Mouse (Mus musculus) heart, embryonic 16.5 days (tissue): ENCODE results near the gene Rps18. TPM values are rescaled to one million over a fixed set of nuclear protein-coding genes. Genes with fewer than 3 reads are reported as not detected.

Experiments used
- ATAC-seq: fragments of 200-750 bp; cut with Nextera tagmentation; replicated peaks from 2 replicates; pipeline ENCODE4 v1.8.0; 2017; ENCODE audit warnings: moderate number of reproducible peaks; ENCODE audit not compliant: insufficient read depth, low FRiP score; ENCODE audit errors: extremely low read depth
- H3K27ac ChIP-seq: fragments of 300-500 bp; sonication (generic); 2 replicates; pipeline ENCODE4 v1.5.1; 2014; ENCODE audit warnings: mild to moderate bottlenecking, low read length, control low read depth, moderate library complexity
- H3K27me3 ChIP-seq: fragments of 300-500 bp; sonication (generic); 2 replicates; pipeline ENCODE4 v1.6.1; 2014; ENCODE audit warnings: low read length, mixed read lengths; ENCODE audit not compliant: control insufficient read depth, insufficient read depth
- H3K36me3 ChIP-seq: fragments of 300-500 bp; sonication (generic); 2 replicates; pipeline ENCODE4 v1.6.1; 2014; ENCODE audit not compliant: control insufficient read depth, insufficient read depth
- H3K4me1 ChIP-seq: fragments of 300-500 bp; sonication (generic); 2 replicates; pipeline ENCODE4 v1.6.1; 2014; ENCODE audit warnings: low read length, mixed read lengths; ENCODE audit not compliant: control insufficient read depth, insufficient read depth
- H3K4me2 ChIP-seq: fragments of 300-500 bp; sonication (generic); 2 replicates; pipeline ENCODE4 v1.6.1; 2014; ENCODE audit warnings: low read depth, mild to moderate bottlenecking, control low read depth, low read length
- H3K4me3 ChIP-seq: fragments of 300-500 bp; sonication (generic); 2 replicates; pipeline ENCODE4 v1.5.1; 2014; ENCODE audit warnings: mild to moderate bottlenecking, control low read depth, low read length
- H3K9ac ChIP-seq: fragments of 300-500 bp; sonication (generic); 2 replicates; pipeline ENCODE4 v1.6.1; 2014; ENCODE audit warnings: low read length, control low read depth
- H3K9me3 ChIP-seq: fragments of 300-500 bp; sonication (generic); replicated peaks from 2 replicates; pipeline ENCODE4 v1.6.1; 2016; ENCODE audit warnings: low read length; ENCODE audit not compliant: control insufficient read depth
- WGBS: fragments of 180-500 bp; shearing (Covaris S2); extraction: QIAGEN DNeasy Blood & Tissue Kit; methylation state at CpG from one replicate; pipeline ENCODE4 v1.1.7; 2014; 5-methylcytosine and 5-hydroxymethylcytosine counted together
- polyA plus RNA-seq: library from polyadenylated mRNA; unstranded; fragments of >200 nt; fragmentation: Nextera tagmentation; extraction: Ambion mirVana; gene quantifications from 2 replicates; pipeline ENCODE4 v1.2.1, GENCODE M21; 2015

Gene Rps18
- polyA plus RNA-seq, 1 experiment from 2014 or later = 901 TPM

DNA sequence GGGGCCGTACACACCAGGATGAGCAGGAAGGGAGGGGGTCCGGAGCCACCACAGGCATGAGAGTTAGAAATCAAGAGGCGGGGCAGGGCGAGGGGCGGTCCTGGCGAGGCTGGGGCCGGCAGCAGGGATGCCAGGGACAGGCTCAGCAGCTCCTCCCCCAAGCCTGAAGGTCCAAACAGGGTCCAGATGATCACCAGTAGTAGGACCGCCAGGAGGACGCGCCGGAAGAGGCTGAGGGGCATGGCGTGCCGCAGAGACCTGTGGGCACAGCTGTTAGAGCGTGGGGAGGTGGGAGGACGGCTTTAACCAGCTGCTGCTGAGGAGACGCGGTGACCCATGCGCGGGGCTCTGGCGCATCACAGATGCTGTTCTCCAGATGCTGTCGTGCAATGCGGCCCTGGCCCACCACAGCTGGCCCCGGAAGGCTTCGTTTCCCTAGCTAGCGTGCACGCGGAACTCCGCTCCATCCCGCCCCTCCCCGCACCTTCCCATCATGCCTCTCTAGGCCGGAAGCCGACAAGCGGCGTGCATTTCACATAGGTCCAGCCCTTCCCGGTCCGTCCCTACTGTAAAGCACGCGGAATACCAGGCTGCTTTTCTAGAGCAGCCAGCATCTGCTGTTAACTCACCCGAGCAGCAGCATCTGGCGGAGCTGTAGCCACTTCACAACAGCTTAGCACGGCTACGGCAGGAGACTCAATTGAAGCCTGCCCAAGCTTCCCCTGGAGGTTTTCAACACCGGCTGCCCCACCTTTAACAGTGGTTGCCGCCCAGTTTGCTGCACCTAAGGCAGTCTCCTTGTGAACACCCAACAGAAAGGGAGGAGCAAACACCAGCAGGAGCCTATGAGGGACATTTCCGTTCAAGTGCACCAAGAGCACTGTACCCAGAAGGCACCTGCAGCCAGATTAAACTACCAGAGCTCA is 4.5 kb downstream of the Rps18 start, which contains the start of gene B3galt4:
B3galt4 (minus strand) TSS at position 468 of the 926 bp plus-strand sequence.
- Histone ChIP-seq H3K4me2 (peak within 1 kb of the TSS; percentile 98), H3K27ac (peak within 1 kb of the TSS; percentile 87), H3K9me3 (no peaks in the 10 kb centered on the region), H3K9ac (peak within 1 kb of the TSS; percentile 78), H3K27me3 (no peaks in the 10 kb centered on the region), H3K4me3 (peak within 1 kb of the TSS; percentile 63), H3K36me3 (peaks cover 29% of the 10 kb centered on the region), H3K4me1 (peaks cover 46% of the 10 kb centered on the region)
- ATAC-seq = peak; percentile 61
- WGBS = 1% methylated on average over 45 of the region's 45 CpGs

GRCm38 (mm10) chr17:33950131-33950625 is 5.6 kb downstream of the Rps18 start:
- no peaks in the 10 kb centered on the region for H3K27me3 ChIP-seq
- 76% methylated on average over 10 of the region's 10 CpGs for WGBS
- peak overlapping the region; percentile 98 for H3K4me2 ChIP-seq
- H3K4me1 ChIP-seq = peaks cover 46% of the 10 kb centered on the region
- no peak for ATAC-seq
- H3K36me3 ChIP-seq = peaks cover 30% of the 10 kb centered on the region
- H3K9me3 ChIP-seq = no peaks in the 10 kb centered on the region
- H3K9ac ChIP-seq = peak overlapping the region; percentile 78
- H3K4me3 ChIP-seq = peak overlapping the region; percentile 63
- peak overlapping the region; percentile 87; the same call in 1 of the 2 replicates for H3K27ac ChIP-seq

DNA sequence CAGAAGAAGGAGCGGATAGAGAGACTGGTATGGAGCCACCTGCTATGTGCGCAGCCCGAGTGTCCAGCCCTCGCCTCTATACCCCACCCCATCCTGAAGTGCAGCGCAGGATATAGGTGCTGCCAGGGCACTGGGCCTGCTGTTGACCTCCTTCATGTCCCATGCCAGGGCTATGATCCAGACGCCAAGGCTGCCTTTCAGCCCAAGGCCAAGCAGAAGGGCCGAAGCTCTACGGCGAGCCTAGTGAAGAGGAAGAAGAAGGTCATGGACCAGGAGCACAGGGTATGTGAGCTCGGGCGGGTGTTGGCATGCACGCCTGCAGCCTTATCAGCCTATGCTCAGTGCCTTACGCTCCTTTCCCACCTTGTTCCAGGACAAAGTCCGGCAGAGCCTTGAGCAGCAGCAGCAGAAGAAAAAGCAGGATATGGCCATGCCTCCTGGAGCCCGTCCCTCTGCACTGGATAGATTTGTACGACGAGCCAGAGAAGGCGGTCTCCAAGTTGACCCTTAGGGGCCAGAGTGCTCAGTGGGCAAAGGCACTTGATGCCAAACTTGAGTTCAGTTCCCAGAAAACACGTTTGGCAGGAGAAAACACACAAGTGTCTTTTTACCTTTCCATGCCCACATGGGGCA is 6.8 kb downstream of the Rps18 start:
- Histone ChIP-seq H3K27ac (no peak overlapping the region), H3K36me3 (peaks cover 36% of the 10 kb centered on the region), H3K4me3 (no peak overlapping the region), H3K27me3 (no peaks in the 10 kb centered on the region), H3K9ac (no peak overlapping the region), H3K4me2 (no peak overlapping the region), H3K9me3 (no peaks in the 10 kb centered on the region), H3K4me1 (peaks cover 39% of the 10 kb centered on the region)
- WGBS = 86% methylated on average over 19 of the region's 19 CpGs
- ATAC-seq = no peak

GRCm38 (mm10) chr17:33948090-33948904 is 7.5 kb downstream of the Rps18 start:
- peaks cover 32% of the 10 kb centered on the region for H3K4me1 ChIP-seq
- H3K27me3 ChIP-seq = no peaks in the 10 kb centered on the region
- WGBS = 85% methylated on average over 22 of the region's 22 CpGs
- H3K9ac ChIP-seq = no peak overlapping the region
- H3K9me3 ChIP-seq = no peaks in the 10 kb centered on the region
- no peak overlapping the region for H3K4me2 ChIP-seq
- peaks cover 32% of the 10 kb centered on the region for H3K36me3 ChIP-seq
- H3K27ac ChIP-seq = no peak overlapping the region
- H3K4me3 ChIP-seq = no peak overlapping the region
- no peak for ATAC-seq

GRCm38 (mm10) chr17:33947430-33948089 is 8.2 kb downstream of the Rps18 start:
- H3K4me2 ChIP-seq = no peak overlapping the region
- ATAC-seq = no peak
- no peaks in the 10 kb centered on the region for H3K9me3 ChIP-seq
- no peak overlapping the region for H3K27ac ChIP-seq
- 78% methylated on average over 10 of the region's 10 CpGs for WGBS
- no peaks in the 10 kb centered on the region for H3K27me3 ChIP-seq
- H3K4me3 ChIP-seq = no peak overlapping the region
- H3K4me1 ChIP-seq = peaks cover 24% of the 10 kb centered on the region
- peaks cover 27% of the 10 kb centered on the region for H3K36me3 ChIP-seq
- H3K9ac ChIP-seq = no peak overlapping the region

- Histone ChIP-seq H3K27me3 (no peaks in the 10 kb centered on the region), H3K36me3 (peaks cover 19% of the 10 kb centered on the region), H3K4me3 (no peak overlapping the region), H3K27ac (no peak overlapping the region), H3K4me2 (no peak overlapping the region), H3K4me1 (peaks cover 15% of the 10 kb centered on the region), H3K9ac (no peak overlapping the region), H3K9me3 (no peaks in the 10 kb centered on the region)
- 92% methylated on average over 15 of the region's 15 CpGs for WGBS
- no peak for ATAC-seq
Observed at GRCm38 (mm10) chr17:33943454-33943853, 12.3 kb downstream of the Rps18 start.

DNA sequence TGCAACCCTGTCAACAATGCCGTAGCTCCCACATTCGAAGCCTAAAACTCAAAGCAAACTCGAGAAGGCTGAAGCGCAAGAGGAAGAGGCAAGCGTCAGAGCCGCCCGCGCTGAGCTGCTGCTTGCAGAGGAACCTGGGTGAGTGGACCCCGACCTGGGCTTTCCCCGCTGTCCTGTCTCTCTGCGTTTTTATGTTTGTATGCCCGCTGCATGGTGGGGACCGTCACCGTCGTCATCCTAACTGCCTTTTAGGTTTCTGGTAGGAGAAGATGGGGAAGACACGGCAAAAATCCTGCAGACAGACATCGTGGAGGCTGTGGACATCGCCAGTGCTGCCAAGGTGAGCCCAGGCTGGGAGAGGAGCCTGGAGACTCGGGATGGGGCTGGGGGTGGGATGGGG is 14.4 kb downstream of the Rps18 start:
- no peaks in the 10 kb centered on the region for H3K27me3 ChIP-seq
- H3K4me3 ChIP-seq = peak overlapping the region; percentile 87
- H3K4me2 ChIP-seq = peak overlapping the region; percentile 77
- peaks cover 15% of the 10 kb centered on the region for H3K4me1 ChIP-seq
- ATAC-seq = no peak
- no peaks in the 10 kb centered on the region for H3K9me3 ChIP-seq
- no peak overlapping the region for H3K27ac ChIP-seq
- H3K36me3 ChIP-seq = peaks cover 19% of the 10 kb centered on the region
- 48% methylated on average over 19 of the region's 19 CpGs for WGBS
- H3K9ac ChIP-seq = peak overlapping the region; percentile 89

DNA sequence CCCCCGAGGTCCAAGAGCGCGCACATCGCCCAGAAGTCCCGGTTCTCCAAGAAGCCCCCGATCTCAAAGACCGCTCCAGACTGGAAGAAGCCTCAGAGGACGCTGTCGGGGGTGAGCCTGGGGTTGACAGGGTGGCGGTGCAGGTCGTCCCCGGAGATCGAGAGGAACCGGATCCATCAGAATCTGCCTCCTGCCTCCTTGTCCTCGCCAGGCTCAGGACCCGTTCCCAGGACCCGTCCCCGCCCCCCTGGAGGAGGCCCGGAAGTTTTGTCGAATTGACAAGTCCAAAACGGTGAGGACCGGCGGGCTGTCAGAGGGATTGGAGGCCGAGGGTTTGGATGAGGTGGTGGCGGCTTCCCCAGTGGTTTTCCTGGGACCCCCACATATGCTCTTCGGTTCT is 14.8 kb downstream of the Rps18 start:
- Histone ChIP-seq H3K4me2 (peak overlapping the region; percentile 77), H3K36me3 (peaks cover 20% of the 10 kb centered on the region), H3K4me1 (peaks cover 15% of the 10 kb centered on the region), H3K9ac (peak overlapping the region; percentile 89), H3K9me3 (no peaks in the 10 kb centered on the region), H3K27me3 (no peaks in the 10 kb centered on the region), H3K27ac (no peak overlapping the region), H3K4me3 (peak overlapping the region; percentile 87)
- WGBS = under 1% methylated on average over 26 of the region's 26 CpGs
- ATAC-seq = 0 out of 2 replicates have a peak, but pooled peaks have one; percentile 12
